Mouse (Mus musculus) ovary, postnatal 14 days (tissue): Measurements from ENCODE around the gene St6gal1.

Experiments used
- DNase-seq: peaks from one replicate; pipeline ENCODE4 v3.0.0; 2022; ENCODE audit warnings: low spot score

Gene St6gal1

GRCm38 (mm10) chr16:23223871-23224469, 570 bp upstream of the St6gal1 start:
- no peak for DNase-seq

- peak; percentile 28 for DNase-seq
These were observed 655 bp downstream of the St6gal1 start for GRCm38 (mm10) chr16:23225069-23225721.

GRCm38 (mm10) chr16:23225821-23226600, 1.5 kb downstream of the St6gal1 start:
- DNase-seq: peak; percentile 22

- DNase-seq: no peak
These were observed 2.2 kb downstream of the St6gal1 start for GRCm38 (mm10) chr16:23226601-23227351.

- DNase-seq: no peak
These were observed 3.3 kb downstream of the St6gal1 start for GRCm38 (mm10) chr16:23227851-23228250.

- DNase-seq: no peak
These were observed 3.9 kb downstream of the St6gal1 start for GRCm38 (mm10) chr16:23228486-23228885.

- no peak for DNase-seq
These were observed 5.4 kb downstream of the St6gal1 start for GRCm38 (mm10) chr16:23229945-23230344.

GRCm38 (mm10) chr16:23231168-23231567, 6.6 kb downstream of the St6gal1 start:
- no peak for DNase-seq

- no peak for DNase-seq
These were observed 8.2 kb downstream of the St6gal1 start for GRCm38 (mm10) chr16:23232691-23233090.

- DNase-seq: no peak
These were observed 9.0 kb downstream of the St6gal1 start for GRCm38 (mm10) chr16:23233496-23233895.

GRCm38 (mm10) chr16:23234557-23234956, 10.0 kb downstream of the St6gal1 start:
- DNase-seq: no peak

- DNase-seq: no peak
These were observed 10.7 kb downstream of the St6gal1 start for GRCm38 (mm10) chr16:23235173-23235694.

- no peak for DNase-seq
These were observed 15.0 kb downstream of the St6gal1 start for GRCm38 (mm10) chr16:23239583-23239982.

GRCm38 (mm10) chr16:23240049-23240949, 15.8 kb downstream of the St6gal1 start:
- peak; percentile 86 for DNase-seq

GRCm38 (mm10) chr16:23240950-23241259, 16.4 kb downstream of the St6gal1 start:
- no peak for DNase-seq

GRCm38 (mm10) chr16:23243726-23244425, 19.3 kb downstream of the St6gal1 start:
- DNase-seq: no peak

- DNase-seq: no peak
These were observed 19.9 kb downstream of the St6gal1 start for GRCm38 (mm10) chr16:23244486-23244885.

- no peak for DNase-seq
These were observed 24.7 kb downstream of the St6gal1 start for GRCm38 (mm10) chr16:23249285-23249684.

GRCm38 (mm10) chr16:23249762-23250161, 25.2 kb downstream of the St6gal1 start:
- no peak for DNase-seq
